Mouse (Mus musculus) bone marrow, adult 2 months (tissue): ENCODE measurements around the gene Tspo.

Experiments
- CTCF ChIP-seq: fragments of 200-500 bp; IDR thresholded peaks from 2 replicates; pipeline ENCODE4 v1.5.1; 2011; ENCODE audit warnings: low read length, control low read depth; ENCODE audit not compliant: control insufficient read depth, insufficient read depth
- POLR2A ChIP-seq: fragments of 200-500 bp; IDR thresholded peaks from 2 replicates; pipeline ENCODE4 v1.6.1; 2011; ENCODE audit warnings: low read depth, mild to moderate bottlenecking, control low read depth, low read length, borderline replicate concordance; ENCODE audit not compliant: control insufficient read depth

GRCm38 (mm10) chr15:83553831-83554230 lies 9.6 kb upstream of the Tspo start:
- TF ChIP-seq CTCF, result no peak
- TF ChIP-seq POLR2A, result no peak
